Mouse (Mus musculus): Measurements from ENCODE around the gene Edc3.
"Not testable (repeated sequence)": the region's sequence is repeated elsewhere in the genome, so short reads cannot be mapped to it uniquely, and the experiment has no call there.

Gene Edc3

DNA sequence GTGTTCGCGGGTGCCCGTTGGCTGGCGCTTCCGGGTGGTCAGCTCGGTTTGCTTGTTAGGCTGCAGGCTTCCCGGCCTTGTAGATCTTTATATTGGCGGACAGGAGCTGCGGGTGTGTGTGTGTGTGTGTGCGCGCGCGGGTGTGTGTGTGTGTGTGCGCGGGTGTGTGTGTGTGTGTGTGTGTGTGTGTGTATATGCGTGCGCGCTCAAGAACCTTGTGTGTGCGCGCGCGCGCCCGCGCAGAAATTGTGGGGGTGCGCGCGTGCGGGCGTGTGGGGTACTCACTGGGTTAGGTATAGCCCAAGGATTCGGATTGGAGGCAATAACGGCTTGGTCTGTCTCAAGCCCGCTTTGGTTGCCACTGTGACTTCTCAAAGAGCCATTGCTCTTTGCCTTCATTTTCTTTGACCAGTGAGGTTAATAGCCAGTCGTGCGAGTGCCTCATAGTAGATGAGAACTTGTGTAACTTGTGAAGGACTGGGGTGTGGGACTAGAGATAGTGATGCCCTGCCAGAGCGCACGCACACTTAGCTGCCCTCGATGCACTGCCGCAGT lies 457 bp downstream of the Edc3 start:
- peak; percentile 51 for DNase-seq

DNA sequence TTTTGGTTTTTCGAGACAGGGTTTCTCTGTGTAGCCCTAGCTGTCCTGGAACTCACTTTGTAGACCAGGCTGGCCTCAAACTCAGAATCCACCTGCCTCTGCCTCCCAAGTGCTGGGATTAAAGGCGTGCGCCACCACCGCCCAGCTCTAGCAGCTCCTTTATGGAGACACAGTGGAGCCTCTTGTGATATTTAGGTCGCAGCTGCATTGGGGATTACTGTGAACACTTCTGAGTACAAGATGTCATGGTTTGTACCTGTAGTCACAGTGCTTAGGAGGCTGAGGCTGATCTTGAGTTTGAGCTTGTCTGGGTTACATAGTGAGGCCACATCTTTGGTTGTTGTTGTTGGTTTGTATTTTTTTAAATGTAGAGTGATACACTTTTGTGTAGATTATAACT lies 1.9 kb downstream of the Edc3 start:
- not testable (repeated sequence) for DNase-seq

DNA sequence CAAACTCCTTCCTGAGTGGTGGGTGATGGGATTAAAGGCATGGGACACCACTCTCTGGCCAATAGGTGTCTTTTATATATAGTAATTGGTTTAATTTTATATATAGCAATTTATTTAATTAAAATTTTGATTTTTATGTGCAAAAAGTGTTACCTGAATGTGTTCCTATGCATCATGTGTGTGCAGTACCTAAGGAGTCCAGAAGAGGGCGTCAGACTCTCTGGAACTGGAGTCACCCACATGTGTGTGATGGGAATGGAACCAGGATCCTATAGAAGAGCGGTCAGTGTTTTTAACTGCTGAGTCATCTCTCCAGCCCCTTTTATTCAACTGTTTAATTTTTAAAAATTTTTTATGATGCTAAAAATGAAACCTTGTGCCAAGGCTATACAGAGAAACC lies 3.9 kb downstream of the Edc3 start:
- no peak for DNase-seq

DNA sequence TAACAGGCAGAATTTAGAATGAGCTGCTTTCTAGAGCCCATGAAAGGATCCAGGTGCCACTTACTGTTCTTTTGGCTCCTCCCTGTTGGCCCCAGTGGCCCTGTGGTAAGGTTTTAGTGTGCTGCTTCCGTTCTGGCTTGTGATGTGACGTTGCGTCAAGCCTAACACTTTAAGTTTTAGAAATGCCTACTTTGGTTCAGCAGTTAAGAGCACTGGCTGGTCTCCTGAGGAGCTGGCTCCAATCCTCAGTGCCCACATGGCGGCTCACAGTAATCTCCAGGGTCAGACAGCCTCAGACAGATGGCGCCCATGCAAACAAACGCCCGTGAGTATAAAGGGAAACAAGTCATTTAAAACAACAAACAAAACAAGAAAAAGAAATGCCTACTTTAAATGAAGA lies 10.1 kb downstream of the Edc3 start:
- peak; percentile 43 for DNase-seq

DNA sequence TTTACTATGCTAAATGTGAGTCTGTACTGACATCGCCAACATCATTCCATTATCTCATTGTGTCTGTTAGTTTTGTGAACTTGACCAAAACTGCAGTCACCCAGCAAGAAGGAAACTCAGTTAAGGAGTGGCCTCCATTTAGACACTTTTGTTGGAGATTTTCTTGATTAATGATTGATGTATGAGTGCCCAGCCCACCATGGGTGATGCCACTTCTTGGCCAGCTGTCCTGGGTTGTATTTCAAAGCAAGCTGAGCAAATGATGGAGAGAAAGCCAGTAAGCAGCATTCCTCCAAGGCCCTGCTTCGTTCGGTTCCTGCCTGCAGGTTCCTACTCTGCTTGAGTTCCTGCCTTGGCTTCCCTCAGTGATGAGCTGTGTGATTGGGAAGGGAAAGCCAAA lies 12.4 kb downstream of the Edc3 start:
- DNase-seq = no peak

DNA sequence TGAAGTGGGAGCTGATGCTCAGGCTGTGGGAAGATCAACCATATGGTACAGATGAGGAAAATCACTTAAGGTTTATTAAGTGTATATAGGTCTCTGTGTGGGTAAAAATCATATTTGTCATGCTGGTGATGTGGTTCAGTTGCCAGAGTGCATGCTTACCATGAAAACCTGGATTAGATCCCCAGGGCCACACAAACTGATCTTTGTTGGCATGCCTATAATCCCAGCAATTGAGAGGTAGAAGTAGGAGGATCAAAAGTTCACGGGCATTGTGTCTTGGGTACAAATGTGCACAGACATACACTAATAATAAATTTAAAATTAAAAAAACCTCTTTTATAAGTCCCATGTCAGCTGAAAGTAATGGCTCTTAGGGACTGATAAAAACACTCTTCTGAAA lies 14.0 kb downstream of the Edc3 start:
- no peak for DNase-seq

DNA sequence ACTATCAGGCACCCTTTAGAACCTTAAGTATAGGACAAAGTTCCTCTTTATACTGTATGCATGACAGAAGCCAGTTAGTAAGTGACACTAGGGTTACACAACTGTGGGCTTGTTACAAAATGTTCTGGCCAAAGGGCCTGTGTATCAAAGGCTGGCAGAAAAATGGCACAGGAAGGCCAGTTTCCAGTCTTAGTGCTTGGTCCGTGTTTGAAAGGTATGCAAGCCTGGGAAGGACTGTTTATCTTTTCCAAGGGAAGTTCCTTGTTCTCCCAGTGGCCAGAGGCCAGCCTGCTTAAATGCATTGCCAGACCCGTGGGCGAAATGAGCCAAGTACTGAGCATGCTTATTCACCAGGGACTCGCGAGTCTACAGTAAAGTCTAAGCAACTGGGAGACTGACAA lies 15.0 kb downstream of the Edc3 start:
- peak; percentile 45 for DNase-seq

DNA sequence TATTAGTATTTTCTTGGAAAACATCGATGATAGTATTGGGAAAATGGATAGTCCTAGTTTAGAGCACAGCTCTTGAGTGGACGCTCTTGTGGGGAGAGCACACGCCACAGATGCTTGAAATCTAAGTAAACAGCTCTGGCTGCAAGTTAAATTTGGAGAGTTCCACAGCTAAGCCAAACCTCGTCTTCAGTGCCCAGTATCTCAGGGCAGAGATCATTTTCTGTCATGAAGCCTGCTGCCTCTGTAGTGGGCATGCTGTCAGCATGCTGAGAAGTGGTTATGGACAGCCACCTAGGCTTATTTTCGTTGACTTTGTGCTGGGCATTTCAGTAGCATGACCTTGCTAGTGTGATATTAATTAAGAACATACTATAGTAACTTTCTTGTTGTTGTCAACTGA lies 15.5 kb downstream of the Edc3 start:
- DNase-seq = no peak

DNA sequence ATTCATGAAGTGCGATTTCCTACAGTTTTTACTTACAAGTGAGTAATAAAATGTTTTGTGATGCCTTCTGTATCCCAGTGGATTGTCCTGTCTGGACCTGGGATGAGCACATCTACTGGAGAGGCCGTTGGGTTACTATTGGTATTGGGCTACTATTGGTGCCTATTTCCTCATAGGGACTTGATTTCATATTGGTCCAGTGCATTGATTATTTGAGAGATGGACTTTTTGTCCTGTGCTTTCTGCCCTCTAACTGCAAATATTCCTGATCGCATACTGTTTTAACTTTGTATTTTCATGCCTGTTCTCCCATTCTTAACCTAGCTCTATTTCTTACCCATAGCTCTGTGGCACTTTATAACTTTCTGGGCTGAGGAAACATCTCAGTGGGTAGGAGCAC lies 16.4 kb downstream of the Edc3 start:
- DNase-seq = no peak

DNA sequence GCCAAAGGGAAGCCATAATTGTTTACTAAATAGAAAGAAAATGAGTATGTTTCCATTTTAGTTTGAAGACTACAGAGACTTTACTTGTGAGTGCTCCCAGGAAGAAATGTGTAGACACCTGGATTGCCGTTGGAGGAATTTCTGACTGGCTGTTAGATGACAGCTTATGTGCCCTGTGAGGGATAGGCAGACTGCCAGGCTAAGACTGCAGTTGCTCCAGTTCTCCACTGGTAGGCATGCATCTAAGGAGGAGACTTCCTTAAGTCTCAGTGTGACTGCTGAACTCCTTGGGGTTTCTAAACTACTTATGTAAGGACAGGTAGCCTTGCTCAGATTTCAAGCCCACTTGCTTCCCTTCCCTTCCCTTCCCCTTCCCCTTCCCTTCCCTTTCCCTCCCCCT lies 20.0 kb downstream of the Edc3 start:
- peak; percentile 38 for DNase-seq

DNA sequence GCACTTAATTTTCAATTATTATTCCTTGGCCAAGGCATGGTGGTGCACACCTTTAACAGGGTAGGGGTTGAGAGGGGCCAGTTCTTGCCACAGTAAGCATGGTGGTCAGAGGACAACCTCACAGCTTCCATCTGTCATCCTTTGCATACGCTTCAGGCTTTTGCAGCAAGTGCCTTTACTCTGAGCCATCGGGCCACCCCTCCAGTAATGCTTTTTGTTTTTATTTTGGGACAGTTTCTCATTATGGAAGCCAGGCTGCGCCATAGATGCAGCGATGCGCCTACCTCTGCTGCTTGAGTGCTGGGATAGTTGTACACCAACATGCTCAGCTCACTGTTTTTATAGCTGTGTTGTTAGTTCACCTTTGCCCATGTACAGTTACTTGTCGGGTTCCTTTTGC lies 25.3 kb downstream of the Edc3 start:
- DNase-seq = no peak

DNA sequence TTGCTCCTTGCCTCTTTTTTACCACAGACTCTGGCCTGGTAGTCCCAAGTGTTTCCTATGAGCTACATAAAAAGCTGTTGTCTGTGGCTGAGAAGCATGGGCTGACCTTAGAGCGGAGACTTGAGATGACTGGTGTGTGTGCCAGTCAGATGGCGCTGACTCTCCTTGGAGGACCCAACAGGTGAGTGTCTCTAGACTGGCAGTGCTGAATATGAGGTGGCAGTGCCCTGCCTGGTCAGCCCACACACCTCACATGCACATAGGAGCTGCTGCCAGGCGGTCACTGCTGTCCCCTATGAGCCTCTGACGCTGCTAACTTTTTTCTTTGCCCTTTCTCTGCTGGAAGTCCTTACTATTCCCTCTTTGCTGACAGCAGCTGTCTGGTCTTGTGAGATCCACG lies 31.5 kb downstream of the Edc3 start:
- no peak for DNase-seq

DNA sequence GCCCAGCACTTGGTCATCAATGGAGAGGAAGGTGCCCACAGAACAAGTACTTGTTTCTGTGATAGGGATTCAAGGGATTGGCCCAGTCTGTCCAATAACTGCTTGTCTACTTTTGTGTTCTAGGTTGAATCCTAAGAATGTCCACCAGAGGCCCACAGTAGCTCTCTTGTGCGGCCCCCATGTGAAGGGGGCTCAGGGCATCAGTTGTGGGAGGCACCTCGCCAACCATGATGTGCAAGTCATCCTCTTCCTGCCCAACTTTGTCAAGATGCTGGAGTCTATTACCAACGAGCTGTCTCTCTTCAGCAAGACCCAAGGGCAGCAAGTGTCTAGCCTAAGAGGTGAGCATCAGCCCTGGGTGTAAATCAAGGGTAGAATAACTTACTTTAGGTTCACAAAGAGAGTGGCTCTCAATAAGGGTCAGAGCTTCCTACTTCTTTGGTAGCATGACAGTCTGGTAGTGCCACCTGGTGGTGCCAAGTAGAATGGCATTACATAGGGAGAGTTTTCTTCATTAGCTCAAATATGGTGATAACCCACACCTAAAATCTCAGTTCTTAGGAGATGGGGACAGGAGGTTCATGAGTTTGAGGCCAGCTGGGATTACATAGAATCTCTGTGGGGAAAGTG lies 36.2 kb downstream of the Edc3 start:
- peak; percentile 52 for DNase-seq

DNA sequence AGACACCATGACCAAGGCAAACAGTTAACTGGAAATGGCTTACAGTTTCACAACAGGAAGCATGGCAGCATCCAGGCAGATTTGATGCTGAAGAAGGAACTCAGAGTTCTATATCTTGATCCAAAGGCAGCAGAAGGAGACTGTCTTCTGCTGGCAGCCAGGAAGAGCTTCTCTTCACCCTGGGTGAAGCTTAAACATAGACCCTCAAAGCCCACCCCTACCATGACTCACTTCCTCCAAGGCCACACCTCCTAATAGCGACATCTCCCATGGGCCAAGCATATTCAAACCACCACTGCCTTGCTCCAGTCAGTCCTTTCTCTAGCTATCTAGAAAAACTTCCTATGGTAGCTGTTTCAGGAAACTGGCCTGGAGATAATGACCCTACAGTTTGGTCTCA lies 38.7 kb downstream of the Edc3 start:
- DNase-seq = no peak

DNA sequence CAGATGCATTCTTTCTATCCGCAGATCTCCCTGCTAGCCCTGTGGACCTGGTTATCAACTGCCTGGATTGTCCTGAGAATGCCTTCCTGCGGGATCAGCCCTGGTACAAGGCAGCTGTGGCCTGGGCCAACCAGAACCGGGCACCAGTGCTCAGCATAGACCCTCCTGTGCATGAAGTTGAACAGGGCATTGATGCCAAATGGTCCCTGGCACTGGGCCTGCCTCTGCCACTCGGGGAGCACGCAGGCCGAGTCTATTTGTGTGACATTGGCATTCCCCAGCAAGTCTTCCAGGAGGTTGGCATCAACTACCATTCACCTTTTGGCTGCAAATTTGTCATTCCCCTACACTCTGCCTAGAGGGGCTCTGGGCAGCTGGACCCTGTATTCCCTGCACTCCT lies 39.8 kb downstream of the Edc3 start:
- peak; percentile 61 for DNase-seq

DNA sequence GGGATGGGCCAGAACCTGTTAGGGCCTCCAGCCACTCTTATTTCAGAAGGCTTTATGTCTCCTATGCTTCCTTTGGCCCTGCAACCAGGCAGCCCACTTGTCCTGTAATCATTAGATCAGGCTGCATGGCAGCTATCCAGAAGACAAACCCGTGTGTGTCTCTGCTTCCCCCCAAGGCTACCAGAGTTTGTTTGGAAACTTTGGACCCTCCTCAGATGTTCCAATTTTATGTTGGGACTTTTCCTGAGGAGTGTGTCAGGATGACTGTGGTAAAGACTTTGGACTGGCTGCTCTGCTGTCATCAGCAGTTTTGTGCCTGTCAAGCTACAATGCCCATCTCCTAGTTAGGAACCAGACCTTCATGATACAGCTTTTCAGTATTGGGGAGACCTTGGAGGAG lies 40.5 kb downstream of the Edc3 start:
- DNase-seq = no peak

DNA sequence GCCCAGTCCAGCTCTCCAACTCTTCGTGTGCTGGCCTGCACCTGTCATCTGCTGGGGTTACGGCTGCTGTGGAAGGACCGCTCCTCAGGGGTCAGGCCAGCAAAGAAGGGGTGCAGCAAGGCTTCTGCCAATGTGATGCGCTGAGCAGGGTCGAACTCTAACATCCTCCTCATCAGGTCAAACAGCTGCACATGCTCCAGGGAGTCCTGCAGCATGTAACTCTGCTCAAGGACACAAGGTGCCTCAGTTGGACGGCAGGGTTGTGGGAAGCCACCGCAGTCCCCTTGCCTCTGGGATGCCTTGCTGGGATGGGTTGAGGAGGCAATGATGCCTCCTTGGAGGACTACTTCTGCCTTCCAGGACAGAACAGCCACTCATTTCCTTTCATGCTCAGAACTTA lies 42.6 kb downstream of the Edc3 start:
- DNase-seq = no peak

DNA sequence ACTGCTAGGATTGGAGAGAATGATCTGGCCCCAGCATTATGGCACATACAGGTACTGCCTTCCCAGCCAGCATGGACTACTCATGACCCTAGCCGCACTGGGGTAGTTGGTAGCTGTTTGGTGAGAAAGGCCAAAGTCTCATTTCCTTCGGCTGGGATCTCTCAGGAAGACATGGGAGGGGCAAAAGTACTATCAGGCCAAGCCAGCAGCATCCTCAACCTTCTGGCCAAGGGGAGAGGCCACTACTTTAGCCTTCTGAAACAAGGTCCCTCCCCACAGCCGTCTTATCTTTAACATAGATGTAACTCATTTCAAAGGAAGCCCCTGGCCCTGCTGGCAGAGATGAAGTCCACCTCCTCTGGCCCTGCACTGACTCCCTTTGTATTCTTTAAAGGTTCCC lies 49.2 kb downstream of the Edc3 start:
- DNase-seq = no peak

DNA sequence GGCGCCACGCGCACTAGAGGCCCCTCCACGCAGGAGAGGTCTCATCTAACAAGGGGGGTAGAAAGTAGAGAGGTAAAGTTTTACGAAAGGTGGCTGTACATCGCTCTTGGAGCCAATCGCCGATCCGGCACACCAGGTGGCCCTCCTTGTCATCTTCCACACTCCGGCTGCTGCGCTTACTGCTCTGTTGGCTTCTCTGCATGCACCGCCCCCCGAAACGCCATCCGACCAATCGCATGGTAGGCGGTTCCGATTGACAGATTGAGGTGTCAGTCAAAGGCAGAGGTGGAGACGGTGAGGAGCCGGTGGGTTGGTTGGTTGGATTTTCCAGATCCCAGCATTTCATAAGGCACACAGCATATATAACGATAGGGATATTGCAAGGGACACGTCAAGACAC lies 50.2 kb downstream of the Edc3 start:
- peak; percentile 37 for DNase-seq

DNA sequence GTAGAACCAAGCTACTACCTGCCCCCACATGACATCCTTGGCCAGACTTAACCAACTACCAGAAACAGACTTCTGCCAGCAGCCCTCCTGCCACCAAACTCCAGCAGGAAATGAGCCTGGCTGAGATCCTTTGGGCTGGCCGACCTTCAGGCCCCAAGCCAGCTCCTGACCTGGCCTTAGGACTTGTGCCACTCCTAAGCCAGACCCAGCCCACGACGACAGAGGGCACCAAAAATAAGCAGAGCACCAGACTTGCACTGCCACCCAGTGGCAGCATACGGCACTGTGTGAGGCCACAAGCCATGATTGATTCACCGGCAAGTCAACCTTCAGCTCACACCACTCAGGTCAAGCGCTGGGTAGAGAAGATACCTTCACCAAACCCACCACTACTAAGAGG lies 50.9 kb downstream of the Edc3 start:
- DNase-seq = peak; percentile 86

DNA sequence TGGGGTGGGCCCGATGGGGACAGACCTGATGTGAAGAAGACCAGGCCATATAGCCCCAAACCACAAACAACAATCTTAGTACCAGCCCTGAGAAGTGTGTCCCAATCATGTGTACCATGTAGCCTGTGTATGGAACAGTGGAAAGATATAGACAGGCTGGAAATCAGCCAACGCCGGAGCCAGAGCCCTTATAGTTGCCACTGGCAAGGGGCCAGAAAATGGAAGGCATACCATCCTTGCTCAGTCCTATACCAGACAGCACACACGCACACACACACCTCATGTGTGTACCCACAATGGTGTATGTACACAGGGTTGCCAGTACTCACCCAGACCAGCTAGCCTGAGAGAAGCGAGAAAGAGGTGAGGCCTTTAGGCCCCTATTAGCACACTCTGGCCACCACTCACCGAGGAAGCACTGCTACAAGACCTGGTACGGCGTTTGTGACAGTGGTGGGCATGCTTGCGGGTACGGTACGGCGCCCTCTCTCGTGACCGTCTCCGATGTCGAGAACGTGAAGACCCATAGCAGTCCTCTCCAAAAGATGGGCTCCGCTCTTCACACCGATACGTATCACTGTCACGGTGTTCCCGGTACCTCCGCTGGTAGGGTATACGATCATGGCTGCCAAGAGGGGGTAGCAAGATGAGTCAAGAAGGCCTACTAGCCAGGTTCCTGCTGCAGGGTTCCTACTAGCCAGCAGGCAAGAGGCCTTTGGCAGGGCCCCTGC lies 52.2 kb downstream of the Edc3 start:
- peak; percentile 27 for DNase-seq

DNA sequence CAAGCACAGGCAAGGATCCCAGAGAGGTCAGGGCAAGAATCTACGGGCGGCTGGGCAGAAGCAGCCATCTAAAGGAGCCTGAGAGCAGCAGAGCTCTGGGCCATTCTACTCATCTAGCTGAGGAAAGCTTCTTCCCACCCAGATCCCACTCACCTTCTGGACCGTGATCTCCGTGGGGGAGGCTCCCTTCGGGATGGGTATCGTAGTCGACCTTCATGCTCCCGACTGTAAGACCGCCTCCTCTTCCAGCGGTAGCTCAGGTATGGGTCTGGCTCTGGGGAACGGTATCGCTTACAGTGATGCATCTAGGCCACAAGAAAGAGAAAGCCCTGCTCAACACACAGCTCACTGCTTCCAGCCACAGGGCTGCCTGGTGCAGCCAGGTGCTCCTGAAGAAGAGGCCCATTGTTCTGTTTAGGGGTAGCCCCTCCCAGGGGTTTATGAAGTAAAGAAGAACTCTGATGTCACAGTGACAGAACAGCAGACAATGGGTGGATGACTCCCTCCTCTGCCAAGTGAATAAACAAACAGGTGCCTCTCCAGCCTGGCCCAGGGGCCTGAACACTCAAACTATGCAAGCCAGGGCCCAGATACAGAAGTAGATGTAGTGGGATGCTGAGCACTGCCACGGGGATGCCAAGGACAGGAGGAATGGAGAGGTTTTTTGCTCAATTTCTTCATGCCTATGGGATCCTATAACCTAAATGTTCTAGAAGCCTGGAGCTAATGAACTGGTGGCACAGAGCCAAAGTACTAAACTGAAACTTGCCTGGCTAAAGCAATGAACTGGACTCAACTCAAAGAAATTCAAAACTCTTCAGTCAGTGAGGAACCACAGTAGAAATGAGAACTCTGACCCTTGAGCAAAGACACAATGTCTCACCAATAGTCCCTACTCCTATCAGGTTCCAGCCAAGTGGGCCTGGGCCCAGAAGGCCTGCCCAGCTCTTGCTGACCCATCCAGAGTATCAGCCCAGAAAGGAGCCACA lies 53.5 kb downstream of the Edc3 start:
- peak; percentile 30 for DNase-seq

DNA sequence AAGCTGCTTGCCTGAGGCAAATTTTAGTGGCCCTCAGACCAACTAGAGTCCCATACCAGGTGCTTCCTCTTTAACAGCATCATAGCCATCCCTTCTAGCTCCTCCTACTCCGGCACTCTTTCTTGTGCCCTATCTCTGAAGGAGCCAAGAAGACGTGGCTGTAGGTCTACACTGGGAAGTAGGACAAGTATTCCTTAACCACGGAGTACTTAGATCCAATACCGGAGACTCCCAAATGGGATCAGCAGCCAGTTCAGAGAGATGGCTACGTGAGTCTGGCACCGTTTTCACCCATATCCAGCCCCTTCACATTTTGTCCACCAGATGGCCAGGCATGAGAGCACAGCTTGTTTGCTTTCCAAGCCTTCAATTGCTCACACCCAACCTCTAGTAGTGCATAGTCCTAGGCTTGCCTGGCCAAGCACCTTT lies 54.2 kb downstream of the Edc3 start:
- peak; percentile 70 for DNase-seq
